Mouse (Mus musculus) midbrain, embryonic 12.5 days (tissue): ENCODE data around the gene Mrgprd. TPM values are rescaled to one million over a fixed set of nuclear protein-coding genes. Genes with fewer than 3 reads are reported as not detected.

ENCODE experiments used
- ATAC-seq: fragments of 200-750 bp; cut with Nextera tagmentation; 2 replicates; pipeline ENCODE4 v1.8.0; 2017; ENCODE audit warnings: low read depth, moderate TSS enrichment, moderate library complexity; ENCODE audit not compliant: low FRiP score
- H3K27ac ChIP-seq: fragments of 300-500 bp; sonication (generic); replicated peaks from 2 replicates; pipeline ENCODE4 v1.5.1; 2016; ENCODE audit warnings: mild to moderate bottlenecking
- H3K27me3 ChIP-seq: fragments of 300-500 bp; sonication (generic); 2 replicates; pipeline ENCODE4 v1.6.1; 2016; ENCODE audit warnings: mild to moderate bottlenecking
- H3K36me3 ChIP-seq: fragments of 300-500 bp; sonication (generic); 2 replicates; pipeline ENCODE4 v1.6.1; 2016
- H3K4me1 ChIP-seq: fragments of 300-500 bp; sonication (generic); 2 replicates; pipeline ENCODE4 v1.6.1; 2016
- H3K4me2 ChIP-seq: fragments of 300-500 bp; sonication (generic); replicated peaks from 2 replicates; pipeline ENCODE4 v1.6.1; 2016; ENCODE audit warnings: mild to moderate bottlenecking, moderate library complexity
- H3K4me3 ChIP-seq: fragments of 300-500 bp; sonication (generic); 2 replicates; pipeline ENCODE4 v1.5.1; 2016; ENCODE audit warnings: mild to moderate bottlenecking
- H3K9ac ChIP-seq: fragments of 300-500 bp; sonication (generic); replicated peaks from 2 replicates; pipeline ENCODE4 v1.6.1; 2016; ENCODE audit warnings: mild to moderate bottlenecking, moderate library complexity
- H3K9me3 ChIP-seq: fragments of 300-500 bp; sonication (generic); 2 replicates; pipeline ENCODE4 v1.6.1; 2016; ENCODE audit warnings: mild to moderate bottlenecking
- WGBS: fragments of 180-500 bp; shearing (Covaris S2); methylation state at CpG from one replicate; pipeline ENCODE4 v1.1.7; 2016; 5-methylcytosine and 5-hydroxymethylcytosine counted together
- polyA plus RNA-seq: library from polyadenylated mRNA; unstranded; fragments of >200 nt; fragmentation: Nextera tagmentation; extraction: Ambion mirVana; gene quantifications from 2 replicates; pipeline ENCODE4 v1.2.1, GENCODE M21; 2016

The Mrgprd gene
- polyA plus RNA-seq: not detected in 2 replicates

DNA sequence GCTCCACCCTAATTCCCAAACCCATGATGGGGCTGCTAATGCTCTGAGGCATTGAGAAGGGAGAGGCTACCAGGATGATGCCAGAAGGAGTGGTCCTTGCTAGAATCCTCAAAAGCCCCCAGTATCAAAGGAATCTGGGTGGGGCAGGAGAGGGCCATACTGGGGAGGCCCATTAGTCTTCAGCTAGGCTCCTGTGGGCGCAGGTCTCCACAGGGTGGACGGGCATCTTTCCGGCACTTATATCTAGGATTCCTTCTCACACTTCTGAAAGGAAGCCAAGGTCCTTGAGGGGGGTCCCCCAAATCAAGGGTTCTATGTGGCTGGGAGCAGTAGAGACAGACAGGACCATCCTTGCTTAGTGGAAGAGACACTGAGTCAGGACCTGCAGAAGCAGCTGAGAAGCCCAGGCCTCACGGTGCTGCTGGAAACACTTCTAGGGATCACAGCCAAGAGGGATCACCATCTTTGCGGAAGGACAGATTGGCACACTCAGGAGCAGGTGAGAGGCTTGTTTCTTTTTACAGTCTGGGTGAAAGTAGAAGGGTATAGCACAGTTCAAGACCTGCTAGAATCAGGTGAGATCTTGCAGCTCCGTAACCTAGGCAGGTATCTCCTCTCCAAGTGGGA is at the start of gene Mrgprd:
Gene Mrgprd, plus strand, starts transcription at position 51 of the 627 bp plus-strand sequence.
- H3K9me3 ChIP-seq: no peaks in the 10 kb centered on the region
- H3K36me3 ChIP-seq: no peaks in the 10 kb centered on the region
- no peak within 1 kb of the TSS for H3K4me3 ChIP-seq
- no peaks in the 10 kb centered on the region for H3K27me3 ChIP-seq
- no peak for ATAC-seq
- no peaks in the 10 kb centered on the region for H3K4me1 ChIP-seq
- 95% methylated on average over 6 of the region's 6 CpGs for WGBS
- H3K9ac ChIP-seq: no peak within 1 kb of the TSS
- no peak within 1 kb of the TSS for H3K4me2 ChIP-seq
- H3K27ac ChIP-seq: no peak within 1 kb of the TSS

GRCm38 (mm10) chr7:145266011-145266410 is 48.6 kb upstream of the Mrgprd start:
- Histone ChIP-seq H3K9me3 (no peaks in the 10 kb centered on the region), H3K4me2 (no peak overlapping the region), H3K27ac (no peak overlapping the region), H3K4me1 (no peaks in the 10 kb centered on the region), H3K27me3 (no peaks in the 10 kb centered on the region), H3K36me3 (peaks cover 10% of the 10 kb centered on the region), H3K4me3 (no peak overlapping the region), H3K9ac (no peak overlapping the region)
- WGBS: 96% methylated on average over 2 of the region's 2 CpGs
- no peak for ATAC-seq

GRCm38 (mm10) chr7:145268890-145269289 is 45.7 kb upstream of the Mrgprd start:
- no peak overlapping the region for H3K4me3 ChIP-seq
- H3K4me1 ChIP-seq: no peaks in the 10 kb centered on the region
- H3K4me2 ChIP-seq: no peak overlapping the region
- ATAC-seq: no peak
- no peak overlapping the region for H3K27ac ChIP-seq
- H3K36me3 ChIP-seq: peaks cover 28% of the 10 kb centered on the region
- H3K9ac ChIP-seq: no peak overlapping the region
- no peaks in the 10 kb centered on the region for H3K27me3 ChIP-seq
- no peaks in the 10 kb centered on the region for H3K9me3 ChIP-seq
- 90% methylated on average over 7 of the region's 7 CpGs for WGBS

GRCm38 (mm10) chr7:145270955-145271354 is 43.7 kb upstream of the Mrgprd start:
- no peaks in the 10 kb centered on the region for H3K27me3 ChIP-seq
- peaks cover 29% of the 10 kb centered on the region for H3K36me3 ChIP-seq
- no peak overlapping the region for H3K9ac ChIP-seq
- no peak overlapping the region for H3K4me2 ChIP-seq
- H3K4me1 ChIP-seq: no peaks in the 10 kb centered on the region
- H3K9me3 ChIP-seq: no peaks in the 10 kb centered on the region
- H3K4me3 ChIP-seq: no peak overlapping the region
- no peak overlapping the region for H3K27ac ChIP-seq
- WGBS: 95% methylated on average over 5 of the region's 5 CpGs
- ATAC-seq: no peak

DNA sequence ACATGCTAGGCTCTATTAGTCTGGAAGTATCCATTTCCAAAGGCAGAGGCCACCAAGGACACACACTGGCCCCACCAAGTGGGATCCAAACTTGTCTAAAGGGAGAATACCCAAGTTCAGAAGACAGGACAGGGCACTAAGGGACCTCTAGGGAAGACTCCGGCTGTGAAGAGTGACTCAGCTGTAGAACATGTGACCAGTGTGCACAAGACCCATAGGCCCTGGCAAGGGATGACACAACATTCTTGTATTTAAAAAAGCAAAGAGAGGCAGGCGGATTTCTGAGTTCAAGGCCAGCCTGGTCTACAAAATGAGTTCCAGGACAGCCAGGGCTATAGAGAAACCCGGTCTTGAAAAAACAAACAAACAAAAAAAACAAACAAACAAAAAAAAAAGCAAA is 39.1 kb upstream of the Mrgprd start:
- no peaks in the 10 kb centered on the region for H3K27me3 ChIP-seq
- H3K9ac ChIP-seq: no peak overlapping the region
- WGBS: 90% methylated on average over 3 of the region's 3 CpGs
- no peak overlapping the region for H3K4me3 ChIP-seq
- no peak overlapping the region for H3K27ac ChIP-seq
- no peak overlapping the region for H3K4me2 ChIP-seq
- H3K36me3 ChIP-seq: peaks cover 47% of the 10 kb centered on the region
- H3K4me1 ChIP-seq: no peaks in the 10 kb centered on the region
- no peak for ATAC-seq
- H3K9me3 ChIP-seq: no peaks in the 10 kb centered on the region

DNA sequence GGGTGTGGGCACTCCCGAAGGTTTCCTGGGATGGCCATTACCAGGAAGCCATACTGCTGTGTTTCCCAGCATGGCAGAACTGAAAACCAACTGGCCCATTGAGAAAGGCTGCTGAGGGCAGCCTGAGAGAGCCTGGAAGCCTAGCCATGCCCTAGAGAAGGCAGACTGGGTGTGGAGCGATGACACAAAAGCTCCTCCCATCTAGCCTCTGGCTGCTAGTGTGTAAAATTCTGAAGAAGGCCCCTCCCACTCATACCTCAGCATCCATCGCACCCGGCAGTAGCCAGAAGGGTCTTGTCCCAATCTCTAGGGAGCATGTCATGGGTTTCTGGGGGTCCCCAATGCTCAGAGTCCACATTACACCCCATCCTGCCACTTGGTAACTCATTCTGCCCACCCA is 33.2 kb upstream of the Mrgprd start:
- H3K27me3 ChIP-seq: no peaks in the 10 kb centered on the region
- ATAC-seq: no peak
- H3K36me3 ChIP-seq: peaks cover 28% of the 10 kb centered on the region
- WGBS: 80% methylated on average over 4 of the region's 4 CpGs
- H3K4me2 ChIP-seq: no peak overlapping the region
- no peak overlapping the region for H3K4me3 ChIP-seq
- H3K9me3 ChIP-seq: no peaks in the 10 kb centered on the region
- H3K9ac ChIP-seq: no peak overlapping the region
- peaks cover 12% of the 10 kb centered on the region for H3K4me1 ChIP-seq
- no peak overlapping the region for H3K27ac ChIP-seq

DNA sequence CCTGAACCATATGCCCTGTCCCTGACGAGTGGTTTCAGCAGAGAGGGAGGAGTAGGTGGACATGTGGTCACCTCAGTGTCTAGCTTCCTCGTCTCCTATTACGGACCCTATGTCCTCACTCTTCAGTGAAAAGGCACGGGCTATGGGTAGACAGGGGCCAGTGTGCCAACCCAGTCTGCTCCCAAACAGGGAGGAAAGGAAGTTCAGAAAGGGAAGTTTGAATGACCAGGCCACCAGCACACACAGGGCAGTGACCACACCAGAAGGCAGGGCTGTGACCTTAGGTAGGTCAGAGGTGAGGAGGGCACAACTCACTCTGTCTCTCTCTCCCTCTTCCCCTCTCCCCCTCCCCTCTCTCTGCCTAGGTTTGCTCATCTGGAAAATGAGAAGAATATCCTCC is 31.6 kb upstream of the Mrgprd start:
- Histone ChIP-seq H3K9me3 (no peaks in the 10 kb centered on the region), H3K4me3 (peak overlapping the region; percentile 50), H3K27ac (no peak overlapping the region), H3K9ac (peak overlapping the region; percentile 59), H3K36me3 (peaks cover 16% of the 10 kb centered on the region), H3K4me1 (peaks cover 12% of the 10 kb centered on the region), H3K27me3 (no peaks in the 10 kb centered on the region), H3K4me2 (peak overlapping the region; percentile 63)
- ATAC-seq: 0 out of 2 replicates have a peak, but pooled peaks have one; percentile 7
- WGBS: 57% methylated on average over 4 of the region's 4 CpGs

GRCm38 (mm10) chr7:145283487-145284187 is 31.0 kb upstream of the Mrgprd start, which contains the start of gene Tpcn2:
Tpcn2 (minus strand) TSS chr7:145284011.
- peak within 1 kb of the TSS; percentile 59 for H3K9ac ChIP-seq
- WGBS: 4% methylated on average over 18 of the region's 18 CpGs
- no peaks in the 10 kb centered on the region for H3K27me3 ChIP-seq
- H3K9me3 ChIP-seq: no peaks in the 10 kb centered on the region
- H3K36me3 ChIP-seq: peaks cover 11% of the 10 kb centered on the region
- ATAC-seq: peak; percentile 93
- peaks cover 12% of the 10 kb centered on the region for H3K4me1 ChIP-seq
- H3K4me3 ChIP-seq: peak within 1 kb of the TSS; percentile 50
- no peak within 1 kb of the TSS for H3K27ac ChIP-seq
- peak within 1 kb of the TSS; percentile 63 for H3K4me2 ChIP-seq

DNA sequence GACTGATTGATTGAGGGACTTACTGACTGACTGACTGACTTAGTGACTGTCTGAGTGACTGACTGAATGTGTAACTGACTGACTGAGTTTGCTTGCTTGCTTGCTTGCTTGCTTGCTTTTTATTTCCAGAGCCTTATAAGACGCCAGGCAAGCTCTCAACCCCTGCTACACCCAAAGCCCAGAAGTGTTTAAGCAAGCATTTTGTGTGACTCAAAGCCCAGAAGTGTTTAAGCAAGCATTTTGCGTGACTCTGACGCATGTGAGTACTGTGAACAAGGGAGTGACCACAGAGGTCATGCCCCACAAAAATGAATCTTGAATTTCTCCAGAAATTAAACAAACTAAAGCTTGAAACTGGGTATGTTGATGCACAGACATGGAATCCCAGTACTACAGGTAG is 30.3 kb upstream of the Mrgprd start:
- peaks cover 4% of the 10 kb centered on the region for H3K36me3 ChIP-seq
- 66% methylated on average over 3 of the region's 3 CpGs for WGBS
- H3K4me1 ChIP-seq: peaks cover 12% of the 10 kb centered on the region
- H3K4me3 ChIP-seq: peak overlapping the region; percentile 50; the same call in 1 of the 2 replicates
- no peak overlapping the region for H3K9ac ChIP-seq
- no peak for ATAC-seq
- H3K27ac ChIP-seq: no peak overlapping the region
- no peaks in the 10 kb centered on the region for H3K9me3 ChIP-seq
- no peaks in the 10 kb centered on the region for H3K27me3 ChIP-seq
- H3K4me2 ChIP-seq: peak overlapping the region; percentile 63

- Histone ChIP-seq H3K4me1 (peaks cover 12% of the 10 kb centered on the region), H3K27ac (no peak overlapping the region), H3K9ac (no peak overlapping the region), H3K4me2 (no peak overlapping the region), H3K27me3 (no peaks in the 10 kb centered on the region), H3K36me3 (no peaks in the 10 kb centered on the region), H3K9me3 (no peaks in the 10 kb centered on the region), H3K4me3 (no peak overlapping the region)
- no peak for ATAC-seq
- WGBS: 83% methylated on average over 4 of the region's 4 CpGs
These were observed 29.2 kb upstream of the Mrgprd start for GRCm38 (mm10) chr7:145285476-145285875.

DNA sequence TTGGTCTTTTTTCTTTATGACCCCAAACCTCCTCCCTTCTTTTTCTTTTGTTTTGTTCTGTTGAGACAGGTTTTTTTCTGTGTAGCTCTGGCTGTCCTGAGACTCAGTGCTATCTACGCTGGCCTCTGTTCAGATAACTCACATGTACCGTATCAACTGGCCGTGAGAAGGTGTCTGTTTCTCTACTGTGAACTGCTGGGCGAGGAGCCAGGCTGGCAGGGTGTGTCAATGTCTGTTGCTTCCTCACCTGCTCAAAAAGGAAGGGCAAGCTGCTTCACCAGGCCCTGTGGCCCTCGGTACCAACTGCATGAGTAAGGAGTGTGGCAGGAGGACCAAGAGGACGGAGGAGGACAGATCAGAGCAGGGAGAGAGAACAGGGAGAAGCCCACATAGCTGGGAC is 27.2 kb upstream of the Mrgprd start:
- Histone ChIP-seq H3K27ac (no peak overlapping the region), H3K27me3 (no peaks in the 10 kb centered on the region), H3K9ac (no peak overlapping the region), H3K4me3 (no peak overlapping the region), H3K4me1 (peaks cover 9% of the 10 kb centered on the region), H3K9me3 (no peaks in the 10 kb centered on the region), H3K4me2 (no peak overlapping the region), H3K36me3 (no peaks in the 10 kb centered on the region)
- WGBS: 78% methylated on average over 6 of the region's 6 CpGs
- ATAC-seq: no peak

DNA sequence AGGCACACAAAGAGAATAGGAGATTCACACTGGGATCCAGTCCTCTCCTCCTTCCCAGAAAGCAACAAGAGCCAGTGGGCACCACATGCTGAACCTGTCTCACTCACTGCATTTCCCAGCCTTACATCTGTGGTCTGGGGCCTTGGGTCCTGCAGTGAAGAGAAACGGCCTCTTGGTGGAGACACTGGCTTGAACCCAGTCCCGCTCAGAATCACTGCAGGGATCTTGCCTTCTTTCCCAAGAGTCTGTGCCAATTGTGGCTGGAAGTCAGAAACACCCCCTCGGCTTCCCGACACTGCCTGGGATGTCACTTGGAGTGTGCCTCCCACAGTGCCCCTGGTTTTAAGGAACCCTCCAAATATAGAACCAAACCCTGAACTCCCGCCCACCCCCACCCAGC is 25.3 kb upstream of the Mrgprd start:
- H3K36me3 ChIP-seq: no peaks in the 10 kb centered on the region
- no peak overlapping the region for H3K27ac ChIP-seq
- no peak overlapping the region for H3K4me3 ChIP-seq
- no peaks in the 10 kb centered on the region for H3K9me3 ChIP-seq
- H3K4me1 ChIP-seq: no peaks in the 10 kb centered on the region
- H3K27me3 ChIP-seq: no peaks in the 10 kb centered on the region
- no peak overlapping the region for H3K4me2 ChIP-seq
- 21% methylated on average over 5 of the region's 5 CpGs for WGBS
- H3K9ac ChIP-seq: no peak overlapping the region
- no peak for ATAC-seq
